Mouse (Mus musculus): ENCODE measurements at regions not wholly inside any gene's neighbourhood (a gene's known extent, or its start where the extent isn't known, plus 50 kb on each side); places are given as distances from the start of the nearest gene placed in this dataset.

DNA sequence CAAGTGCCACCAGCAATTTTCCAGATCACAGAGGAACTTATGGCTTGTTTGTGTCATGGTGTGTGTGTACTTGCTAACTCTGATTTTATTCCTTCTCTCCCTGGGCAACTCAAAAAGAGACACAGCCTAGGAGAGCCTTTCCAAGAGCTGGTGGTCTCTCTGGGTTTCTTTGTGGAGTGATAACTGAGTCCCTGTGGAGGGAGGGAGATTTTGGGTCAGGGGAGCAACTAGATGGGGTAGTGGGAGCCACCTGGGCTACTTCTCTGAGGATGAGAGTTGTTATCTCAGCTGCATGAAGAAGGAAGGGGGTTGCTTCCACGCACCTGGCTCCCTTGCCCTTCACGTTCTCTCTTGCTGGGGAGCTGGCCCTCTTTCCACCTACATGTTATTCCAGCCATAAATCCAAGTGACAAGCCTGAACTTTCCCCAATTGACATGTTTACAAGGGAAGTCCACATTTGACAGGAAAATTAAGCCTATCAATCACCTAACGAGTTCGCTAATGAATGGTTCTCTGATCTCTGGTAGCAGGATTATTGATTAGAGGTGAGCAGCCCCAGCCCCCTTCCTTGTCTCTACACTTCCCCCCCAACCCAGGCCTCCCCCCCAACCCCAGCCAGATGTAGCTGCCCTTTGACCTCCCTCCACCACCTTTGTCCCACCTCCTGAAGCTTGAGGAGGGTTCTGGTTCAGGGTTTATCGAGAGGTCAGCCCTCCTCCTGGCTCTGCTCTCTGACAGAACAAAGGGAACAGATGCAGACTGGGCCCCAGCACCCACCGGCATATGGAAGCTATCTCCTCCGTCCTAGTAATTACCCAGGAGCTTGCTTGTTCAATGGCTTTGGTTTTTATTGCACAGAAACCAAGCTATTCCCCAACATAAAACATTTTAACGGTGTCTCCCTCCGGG lies 304.4 kb upstream of the Zfp703 start:
- intact Hi-C loops (cut with DNase I), result no loop called here

DNA sequence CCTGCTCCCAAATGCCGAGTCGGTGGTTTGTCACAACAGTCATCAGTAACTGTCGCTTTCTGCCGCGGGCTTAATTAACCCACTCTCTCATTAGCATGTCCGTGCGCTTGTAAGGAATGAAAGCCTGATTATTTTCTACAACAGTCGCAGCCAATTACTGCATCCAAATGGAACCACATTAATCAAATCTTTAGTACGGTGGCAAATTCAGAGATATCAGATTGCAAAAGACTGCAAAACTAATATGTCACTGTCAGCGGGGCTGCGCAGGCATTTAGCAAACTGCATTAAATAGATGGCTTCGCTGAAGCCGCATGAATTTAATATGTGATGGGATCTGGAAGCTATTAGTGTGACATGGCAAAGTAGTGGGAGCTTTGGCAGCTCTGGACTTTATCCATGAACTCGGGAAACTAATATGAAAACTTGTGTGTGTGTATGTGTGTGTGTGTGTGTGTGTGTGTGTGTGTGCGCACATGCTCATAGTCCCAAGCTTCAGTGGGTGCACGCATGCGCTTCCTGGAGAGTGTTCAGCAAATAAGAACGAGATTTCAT lies 299.5 kb upstream of the Zfp703 start:
- intact Hi-C loops (cut with DNase I), result no loop called here

- intact Hi-C loops (cut with DNase I), result no loop called here
These were observed 296.2 kb upstream of the Zfp703 start for GRCm38 (mm10) chr8:26680891-26681381.

GRCm38 (mm10) chr8:26687146-26687545 lies 290.0 kb upstream of the Zfp703 start:
- intact Hi-C loops (cut with DNase I), result loop anchor here (2.0 kb wide), 1 partner anchor 294 kb away; no protein-coding TSS in a partner anchor

DNA sequence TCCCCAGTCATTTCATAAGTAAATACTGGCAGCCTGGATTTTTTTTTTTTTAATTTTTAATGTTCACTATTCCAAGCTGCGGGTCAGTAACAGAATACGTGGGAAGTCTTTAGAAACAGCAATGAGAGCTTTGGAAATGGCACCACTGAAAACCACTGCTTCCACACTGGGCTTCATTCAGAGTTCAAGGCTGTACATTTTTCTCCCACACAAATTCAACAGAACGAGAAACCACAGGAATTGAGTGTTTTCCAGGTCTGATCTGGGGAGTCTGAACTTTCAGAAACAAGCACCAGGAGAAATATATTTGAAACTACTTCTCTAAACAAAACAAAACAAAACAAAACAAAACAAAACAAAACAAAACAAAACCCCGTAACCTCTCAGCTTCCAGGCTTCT lies 289.1 kb upstream of the Zfp703 start:
- intact Hi-C loops (cut with DNase I), result no loop called here

GRCm38 (mm10) chr8:26688745-26689478 lies 288.2 kb upstream of the Zfp703 start:
- intact Hi-C loops (cut with DNase I), result no loop called here

- intact Hi-C loops (cut with DNase I), result no loop called here
These were observed 287.5 kb upstream of the Zfp703 start for GRCm38 (mm10) chr8:26689479-26690177.

GRCm38 (mm10) chr8:26690178-26690735 lies 286.9 kb upstream of the Zfp703 start:
- intact Hi-C loops (cut with DNase I), result no loop called here

DNA sequence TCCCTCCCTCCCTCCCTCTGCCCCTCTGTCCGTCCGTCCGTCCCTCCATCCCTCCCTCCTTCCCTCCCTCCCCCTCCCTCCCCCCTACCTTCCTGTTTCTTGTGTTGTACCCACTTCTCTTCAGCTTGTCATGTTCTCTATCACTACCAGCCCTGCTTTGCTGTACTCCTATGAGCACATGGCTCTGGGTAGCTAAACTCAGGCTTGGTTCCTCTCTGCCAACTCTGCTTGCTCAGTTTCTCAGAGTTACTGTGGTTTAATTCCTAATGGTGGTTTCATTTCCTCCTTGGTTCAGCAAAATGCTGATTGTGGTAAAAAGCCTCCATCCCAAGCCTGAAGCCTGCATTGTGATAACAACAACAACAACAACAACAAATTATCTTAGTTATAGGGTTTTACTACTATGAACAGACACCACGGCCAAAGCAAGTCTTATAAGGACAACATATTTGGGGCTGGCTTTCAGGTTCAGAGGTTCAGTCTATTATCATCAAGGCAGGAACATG lies 279.5 kb upstream of the Zfp703 start:
- intact Hi-C loops (cut with DNase I), result no loop called here

- intact Hi-C loops (cut with DNase I), result no loop called here
These were observed 278.5 kb upstream of the Zfp703 start for GRCm38 (mm10) chr8:26698580-26698979.

- intact Hi-C loops (cut with DNase I), result no loop called here
These were observed 270.9 kb upstream of the Zfp703 start for GRCm38 (mm10) chr8:26706048-26706767.

DNA sequence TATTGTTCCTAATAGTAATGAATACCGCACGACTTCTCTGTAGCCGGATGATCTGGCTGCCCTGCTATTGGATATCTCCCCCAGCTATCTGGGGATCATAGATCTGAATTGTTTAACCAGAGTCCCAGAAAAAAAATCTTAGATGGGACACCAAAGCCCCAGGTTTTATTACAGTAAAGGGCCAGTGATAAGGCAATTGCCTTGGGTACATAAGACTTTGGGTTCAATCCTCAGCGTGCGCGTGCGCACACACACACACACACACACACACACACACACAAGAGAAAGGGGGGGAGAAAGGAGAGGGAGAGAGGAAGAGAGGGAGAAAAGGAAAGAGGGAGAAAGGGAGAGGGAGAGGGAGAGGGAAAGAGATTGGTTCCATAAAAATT lies 270.4 kb upstream of the Zfp703 start:
- intact Hi-C loops (cut with DNase I), result no loop called here

GRCm38 (mm10) chr8:26713836-26714235 lies 263.3 kb upstream of the Zfp703 start:
- intact Hi-C loops (cut with DNase I), result no loop called here

DNA sequence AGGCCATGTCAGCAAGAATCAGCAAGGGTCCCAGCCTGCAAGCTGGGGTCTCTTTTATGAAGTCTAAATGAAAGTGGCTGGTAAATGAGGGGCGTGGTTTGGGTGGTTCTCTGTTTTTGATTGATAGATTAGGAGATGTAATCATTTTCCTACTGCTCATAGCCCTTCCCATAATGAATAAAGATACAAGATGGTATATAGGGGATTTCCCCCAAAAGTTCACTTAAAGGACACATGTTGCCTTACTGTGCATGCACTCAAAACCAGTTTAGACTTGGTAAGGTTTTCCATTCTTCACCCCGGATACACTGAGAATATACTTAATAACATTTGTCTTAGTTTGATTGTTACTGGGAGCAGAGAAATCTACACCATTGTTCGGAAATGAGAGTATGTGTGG lies 262.4 kb upstream of the Zfp703 start:
- intact Hi-C loops (cut with DNase I), result no loop called here

GRCm38 (mm10) chr8:26718409-26719355 lies 258.4 kb upstream of the Zfp703 start:
- intact Hi-C loops (cut with DNase I), result no loop called here

DNA sequence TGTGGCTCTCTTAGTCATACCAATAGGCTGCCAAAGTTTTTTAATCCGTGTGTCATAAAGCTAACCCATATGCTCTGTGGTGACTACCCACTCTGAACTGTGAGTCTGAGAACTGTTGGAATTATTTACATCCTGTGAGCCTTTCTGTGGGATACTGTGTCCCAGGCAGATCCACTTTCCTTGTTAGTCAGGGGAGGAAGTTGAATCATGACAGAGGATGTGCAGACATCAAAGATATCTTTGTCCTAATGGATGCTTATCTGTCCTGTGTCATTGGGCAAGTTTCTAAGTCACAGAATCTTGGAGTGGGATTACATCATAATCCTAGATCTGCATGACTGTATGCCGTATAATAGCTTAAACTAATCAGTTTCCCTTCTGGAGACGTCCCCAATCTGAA lies 254.4 kb upstream of the Zfp703 start:
- intact Hi-C loops (cut with DNase I), result no loop called here

DNA sequence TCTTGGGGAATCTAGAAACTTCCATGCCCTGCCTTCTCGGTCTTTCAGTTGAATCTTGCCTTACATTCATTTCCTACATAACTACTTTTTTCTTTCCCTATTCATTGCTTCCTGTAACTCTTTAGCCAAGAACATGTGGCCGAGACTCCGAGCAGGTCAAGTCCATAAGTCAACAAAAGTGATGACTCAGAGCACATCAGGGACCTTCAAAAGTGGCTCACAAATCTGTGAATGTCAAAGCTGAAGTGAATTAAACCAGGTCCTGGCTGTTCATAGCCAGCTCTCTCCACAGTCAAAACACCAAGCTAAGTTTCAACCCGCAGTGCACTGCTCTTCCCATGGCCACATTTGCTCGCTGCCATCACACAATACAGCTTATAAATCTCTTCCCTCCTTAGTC lies 252.5 kb upstream of the Zfp703 start:
- intact Hi-C loops (cut with DNase I), result no loop called here

- intact Hi-C loops (cut with DNase I), result no loop called here
These were observed 251.6 kb upstream of the Zfp703 start for GRCm38 (mm10) chr8:26725521-26725920.

DNA sequence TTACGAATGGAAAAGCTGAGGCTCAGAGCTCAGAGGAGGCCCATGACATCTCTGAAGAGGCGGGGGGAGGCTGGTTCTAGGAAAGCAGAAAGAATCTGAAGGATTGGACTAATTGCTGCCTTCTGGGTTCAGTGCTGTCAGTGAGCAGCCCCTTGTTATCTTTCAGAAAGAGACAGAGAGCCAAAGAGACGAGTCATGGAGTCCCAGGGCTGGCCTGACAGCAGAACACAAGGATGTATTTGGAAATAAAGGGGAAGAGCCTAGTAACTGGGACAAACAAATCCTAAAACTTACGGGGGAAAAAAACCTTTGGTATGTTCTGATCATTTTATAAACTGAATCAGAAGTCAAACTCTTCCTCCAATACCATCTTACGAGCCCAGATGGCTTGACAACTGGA lies 247.8 kb upstream of the Zfp703 start:
- intact Hi-C loops (cut with DNase I), result no loop called here

All from adrenal gland (tissue).